Mouse (Mus musculus): Measurements from ENCODE around the gene Gstm3. TPM values are rescaled to one million over a fixed set of nuclear protein-coding genes. Genes with fewer than 3 reads are reported as not detected.

Gene Gstm3
- polyA plus RNA-seq, 1 experiment = not detected

DNA sequence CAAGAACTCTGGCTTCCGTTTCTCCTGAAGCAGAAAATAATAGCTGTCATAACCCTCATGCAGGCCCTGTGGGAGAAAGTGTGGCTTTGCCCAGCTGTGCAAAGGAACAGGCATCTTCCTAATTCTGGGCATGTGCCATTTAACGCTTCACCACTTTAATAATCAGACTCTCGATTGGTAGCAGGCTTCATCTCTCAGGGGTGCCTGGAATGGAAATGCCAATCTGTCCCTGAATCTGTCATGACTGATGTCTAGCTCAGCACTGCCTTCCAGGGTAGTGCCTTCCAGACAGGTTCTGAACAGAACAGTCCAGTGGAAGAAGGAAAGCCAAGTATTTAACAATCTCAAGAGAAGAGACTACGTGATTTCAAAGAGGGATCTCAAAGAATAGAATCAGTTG lies 27.8 kb downstream of the Gstm3 start:
- TF ChIP-seq E2F4 (IDR thresholded peaks at IDR 0.05; ENCODE audit: insufficient read depth) (no peak), TCF3 (IDR thresholded peaks at IDR 0.05; ENCODE audit: insufficient read length, low read depth) (no peak), CEBPB (IDR thresholded peaks at IDR 0.05; ENCODE audit: insufficient read depth, poor library complexity, severe bottlenecking) (no peak), MAX (IDR thresholded peaks at IDR 0.05; ENCODE audit: low read depth) (no peak), REST (IDR thresholded peaks at IDR 0.05; ENCODE audit: insufficient read depth, insufficient read length) (no peak), POLR2A (IDR thresholded peaks at IDR 0.05; ENCODE audit: insufficient read length, low read depth) (no peak), MYOG (IDR thresholded peaks at IDR 0.05; ENCODE audit: control insufficient read depth in 1 of 3, insufficient read depth in 1 of 3, insufficient read length in 2 of 3, low read depth in 2 of 3) (no peak), USF1 (IDR thresholded peaks at IDR 0.05; ENCODE audit: low read depth) (no peak), POLR2AphosphoS2 (IDR thresholded peaks at IDR 0.05; ENCODE audit: insufficient read length, low read depth) (no peak), MYOD1 (IDR thresholded peaks at IDR 0.05; ENCODE audit: control insufficient read depth in 1 of 3, insufficient read length in 2 of 3, low read depth in 2 of 3) (no peak), SRF (IDR thresholded peaks at IDR 0.05; ENCODE audit: control insufficient read depth, insufficient read length, low read depth) (no peak), TCF12 (IDR thresholded peaks at IDR 0.05; ENCODE audit: insufficient read depth, poor library complexity, severe bottlenecking) (no peak)
- H3K4me2 ChIP-seq (ENCODE audit: low read depth) = no peak overlapping the region

GRCm38 (mm10) chr3:107940524-107940923 lies 28.6 kb downstream of the Gstm3 start:
- Histone ChIP-seq H3K27me3 (ENCODE audit: control insufficient read depth, insufficient read depth, insufficient read length) (peaks cover 5% of the 10 kb centered on the region), H3K36me3 (ENCODE audit: control insufficient read depth, insufficient read depth) (no peaks in the 10 kb centered on the region), H3ac (ENCODE audit: control insufficient read depth, insufficient read length) (no peak overlapping the region), H3K4me3 (no peak overlapping the region), H3K4me2 (ENCODE audit: low read depth) (no peak overlapping the region), H3K79me2 (ENCODE audit: control insufficient read depth, insufficient read depth) (no peaks in the 10 kb centered on the region)
- TF ChIP-seq TCF3 (IDR thresholded peaks at IDR 0.05; ENCODE audit: insufficient read length, low read depth) = no peak
- TF ChIP-seq MYOD1 (IDR thresholded peaks at IDR 0.05; ENCODE audit: control insufficient read depth in 1 of 3, insufficient read length in 2 of 3, low read depth in 2 of 3) = no peak
- no peak for TF ChIP-seq POLR2AphosphoS2 (IDR thresholded peaks at IDR 0.05; ENCODE audit: insufficient read length, low read depth)
- TF ChIP-seq CEBPB (IDR thresholded peaks at IDR 0.05; ENCODE audit: insufficient read depth, poor library complexity, severe bottlenecking) = no peak
- TF ChIP-seq POLR2A (IDR thresholded peaks at IDR 0.05; ENCODE audit: insufficient read length, low read depth) = no peak

More for the DNA sequence above, 27.8 kb downstream of the Gstm3 start:
- Histone ChIP-seq H3K79me2 (ENCODE audit: control insufficient read depth, insufficient read depth) (no peaks in the 10 kb centered on the region), H3K36me3 (ENCODE audit: control insufficient read depth, insufficient read depth) (no peaks in the 10 kb centered on the region), H3ac (ENCODE audit: control insufficient read depth, insufficient read length) (no peak overlapping the region), H3K4me3 (no peak overlapping the region), H3K27me3 (ENCODE audit: control insufficient read depth, insufficient read depth, insufficient read length) (no peaks in the 10 kb centered on the region)

- no peak overlapping the region for H3ac ChIP-seq (ENCODE audit: control insufficient read depth, insufficient read length)
- H3K4me3 ChIP-seq = no peak overlapping the region
- no peaks in the 10 kb centered on the region for H3K79me2 ChIP-seq (ENCODE audit: control insufficient read depth, insufficient read depth)
- no peak for TF ChIP-seq POLR2A (IDR thresholded peaks at IDR 0.05; ENCODE audit: insufficient read length, low read depth)
- TF ChIP-seq CEBPB (IDR thresholded peaks at IDR 0.05; ENCODE audit: insufficient read depth, poor library complexity, severe bottlenecking) = no peak
- no peak for TF ChIP-seq SRF (IDR thresholded peaks at IDR 0.05; ENCODE audit: control insufficient read depth, insufficient read length, low read depth)
- TF ChIP-seq MAX (IDR thresholded peaks at IDR 0.05; ENCODE audit: low read depth) = no peak
- TF ChIP-seq MYOD1 (IDR thresholded peaks at IDR 0.05; ENCODE audit: control insufficient read depth in 1 of 3, insufficient read length in 2 of 3, low read depth in 2 of 3) = no peak
- no peak for TF ChIP-seq USF1 (IDR thresholded peaks at IDR 0.05; ENCODE audit: low read depth)
- TF ChIP-seq TCF3 (IDR thresholded peaks at IDR 0.05; ENCODE audit: insufficient read length, low read depth) = no peak
- TF ChIP-seq TCF12 (IDR thresholded peaks at IDR 0.05; ENCODE audit: insufficient read depth, poor library complexity, severe bottlenecking) = no peak
- TF ChIP-seq REST (IDR thresholded peaks at IDR 0.05; ENCODE audit: insufficient read depth, insufficient read length) = no peak
- no peak for TF ChIP-seq E2F4 (IDR thresholded peaks at IDR 0.05; ENCODE audit: insufficient read depth)
- no peak for TF ChIP-seq POLR2AphosphoS2 (IDR thresholded peaks at IDR 0.05; ENCODE audit: insufficient read length, low read depth)
- peak overlapping the region; percentile 36 for H3K4me2 ChIP-seq (ENCODE audit: low read depth)
- H3K36me3 ChIP-seq (ENCODE audit: control insufficient read depth, insufficient read depth) = no peaks in the 10 kb centered on the region
- peaks cover 5% of the 10 kb centered on the region for H3K27me3 ChIP-seq (ENCODE audit: control insufficient read depth, insufficient read depth, insufficient read length)
Observed at GRCm38 (mm10) chr3:107939830-107940229, 29.3 kb downstream of the Gstm3 start.

DNA sequence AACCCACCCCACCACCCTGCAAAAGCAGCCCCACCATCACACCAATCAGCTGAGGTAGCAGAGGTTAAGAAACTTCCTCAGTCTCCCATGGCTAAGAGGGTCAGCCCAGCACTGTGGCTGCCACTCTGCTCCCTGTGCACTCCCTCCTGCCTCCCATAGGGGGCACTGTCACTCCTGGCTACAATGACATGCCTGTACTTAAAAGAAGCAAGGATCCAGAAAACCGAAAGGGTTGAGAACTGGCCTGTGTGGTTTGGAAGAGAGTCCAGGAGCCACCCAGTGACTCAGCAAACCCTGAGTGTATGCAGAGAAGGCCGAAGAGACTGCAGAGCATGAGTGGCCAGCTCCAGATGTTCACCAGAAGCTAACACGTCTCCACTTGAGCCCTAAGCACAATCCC lies 29.7 kb downstream of the Gstm3 start:
- Histone ChIP-seq H3ac (ENCODE audit: control insufficient read depth, insufficient read length) (no peak overlapping the region), H3K4me3 (no peak overlapping the region), H3K79me2 (ENCODE audit: control insufficient read depth, insufficient read depth) (no peaks in the 10 kb centered on the region), H3K27me3 (ENCODE audit: control insufficient read depth, insufficient read depth, insufficient read length) (peaks cover 5% of the 10 kb centered on the region), H3K4me2 (ENCODE audit: low read depth) (peak overlapping the region; percentile 36), H3K36me3 (ENCODE audit: control insufficient read depth, insufficient read depth) (no peaks in the 10 kb centered on the region)
- TF ChIP-seq SRF (IDR thresholded peaks at IDR 0.05; ENCODE audit: control insufficient read depth, insufficient read length, low read depth) (no peak), TCF12 (IDR thresholded peaks at IDR 0.05; ENCODE audit: insufficient read depth, poor library complexity, severe bottlenecking) (no peak), USF1 (IDR thresholded peaks at IDR 0.05; ENCODE audit: low read depth) (no peak), E2F4 (IDR thresholded peaks at IDR 0.05; ENCODE audit: insufficient read depth) (no peak)

GRCm38 (mm10) chr3:107935888-107936287 lies 33.2 kb downstream of the Gstm3 start:
- no peak overlapping the region for H3K4me2 ChIP-seq (ENCODE audit: low read depth)
- TF ChIP-seq MAX (IDR thresholded peaks at IDR 0.05; ENCODE audit: low read depth) = no peak
- TF ChIP-seq MYOG (IDR thresholded peaks at IDR 0.05; ENCODE audit: control insufficient read depth in 1 of 3, insufficient read depth in 1 of 3, insufficient read length in 2 of 3, low read depth in 2 of 3) = no peak
- TF ChIP-seq POLR2AphosphoS2 (IDR thresholded peaks at IDR 0.05; ENCODE audit: insufficient read length, low read depth) = no peak
- no peak for TF ChIP-seq REST (IDR thresholded peaks at IDR 0.05; ENCODE audit: insufficient read depth, insufficient read length)
- TF ChIP-seq CEBPB (IDR thresholded peaks at IDR 0.05; ENCODE audit: insufficient read depth, poor library complexity, severe bottlenecking) = no peak
- no peak for TF ChIP-seq TCF12 (IDR thresholded peaks at IDR 0.05; ENCODE audit: insufficient read depth, poor library complexity, severe bottlenecking)
- TF ChIP-seq MYOD1 (IDR thresholded peaks at IDR 0.05; ENCODE audit: control insufficient read depth in 1 of 3, insufficient read length in 2 of 3, low read depth in 2 of 3) = no peak
- TF ChIP-seq TCF3 (IDR thresholded peaks at IDR 0.05; ENCODE audit: insufficient read length, low read depth) = no peak
- TF ChIP-seq E2F4 (IDR thresholded peaks at IDR 0.05; ENCODE audit: insufficient read depth) = no peak
- TF ChIP-seq USF1 (IDR thresholded peaks at IDR 0.05; ENCODE audit: low read depth) = no peak
- no peak for TF ChIP-seq POLR2A (IDR thresholded peaks at IDR 0.05; ENCODE audit: insufficient read length, low read depth)
- no peak for TF ChIP-seq SRF (IDR thresholded peaks at IDR 0.05; ENCODE audit: control insufficient read depth, insufficient read length, low read depth)

More at GRCm38 (mm10) chr3:107935888-107936287, 33.2 kb downstream of the Gstm3 start:
- no peaks in the 10 kb centered on the region for H3K36me3 ChIP-seq (ENCODE audit: control insufficient read depth, insufficient read depth)
- H3K27me3 ChIP-seq (ENCODE audit: control insufficient read depth, insufficient read depth, insufficient read length) = peaks cover 5% of the 10 kb centered on the region
- H3K4me3 ChIP-seq = no peak overlapping the region
- no peak overlapping the region for H3ac ChIP-seq (ENCODE audit: control insufficient read depth, insufficient read length)
- no peaks in the 10 kb centered on the region for H3K79me2 ChIP-seq (ENCODE audit: control insufficient read depth, insufficient read depth)

Measured in myocyte (in vitro differentiated cells).